Mouse (Mus musculus) embryo, embryonic 9.5 days (tissue): ENCODE results near the gene Ankrd54.

ENCODE experiments used
- DNase-seq: peaks from one replicate; pipeline ENCODE4 v3.0.0-alpha.2; 2017; ENCODE audit errors: extremely low spot score

Gene Ankrd54

GRCm38 (mm10) chr15:79075658-79076365 is 13.1 kb upstream of the Ankrd54 start:
- no peak for DNase-seq

- peak; percentile 90 for DNase-seq
Measured at GRCm38 (mm10) chr15:79074913-79075532, 12.3 kb upstream of the Ankrd54 start, which contains the start of gene Eif3l. Gene Eif3l, plus strand, starts transcription at chr15:79075179.

- DNase-seq = no peak
Measured at GRCm38 (mm10) chr15:79074446-79074845, 11.8 kb upstream of the Ankrd54 start.

DNA sequence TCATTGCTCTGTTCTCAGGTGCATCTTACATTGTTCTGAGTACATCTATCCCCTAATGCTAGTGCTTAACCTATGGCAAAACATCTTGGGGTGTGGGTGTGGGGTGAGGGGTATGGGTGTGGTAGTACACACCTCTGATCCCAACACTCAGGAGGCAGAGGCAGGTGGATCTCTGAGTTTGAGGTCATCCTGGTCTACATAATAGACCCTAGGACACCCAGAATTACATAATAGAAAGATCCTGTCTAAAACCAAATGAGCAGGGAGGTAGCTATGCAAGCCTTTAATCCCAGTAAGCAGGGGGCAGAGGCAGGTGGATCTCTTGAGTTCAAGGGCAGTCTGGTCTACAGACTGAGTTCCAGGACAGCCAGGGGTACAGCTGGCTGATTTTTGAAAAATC is 11.1 kb upstream of the Ankrd54 start:
- no peak for DNase-seq

DNA sequence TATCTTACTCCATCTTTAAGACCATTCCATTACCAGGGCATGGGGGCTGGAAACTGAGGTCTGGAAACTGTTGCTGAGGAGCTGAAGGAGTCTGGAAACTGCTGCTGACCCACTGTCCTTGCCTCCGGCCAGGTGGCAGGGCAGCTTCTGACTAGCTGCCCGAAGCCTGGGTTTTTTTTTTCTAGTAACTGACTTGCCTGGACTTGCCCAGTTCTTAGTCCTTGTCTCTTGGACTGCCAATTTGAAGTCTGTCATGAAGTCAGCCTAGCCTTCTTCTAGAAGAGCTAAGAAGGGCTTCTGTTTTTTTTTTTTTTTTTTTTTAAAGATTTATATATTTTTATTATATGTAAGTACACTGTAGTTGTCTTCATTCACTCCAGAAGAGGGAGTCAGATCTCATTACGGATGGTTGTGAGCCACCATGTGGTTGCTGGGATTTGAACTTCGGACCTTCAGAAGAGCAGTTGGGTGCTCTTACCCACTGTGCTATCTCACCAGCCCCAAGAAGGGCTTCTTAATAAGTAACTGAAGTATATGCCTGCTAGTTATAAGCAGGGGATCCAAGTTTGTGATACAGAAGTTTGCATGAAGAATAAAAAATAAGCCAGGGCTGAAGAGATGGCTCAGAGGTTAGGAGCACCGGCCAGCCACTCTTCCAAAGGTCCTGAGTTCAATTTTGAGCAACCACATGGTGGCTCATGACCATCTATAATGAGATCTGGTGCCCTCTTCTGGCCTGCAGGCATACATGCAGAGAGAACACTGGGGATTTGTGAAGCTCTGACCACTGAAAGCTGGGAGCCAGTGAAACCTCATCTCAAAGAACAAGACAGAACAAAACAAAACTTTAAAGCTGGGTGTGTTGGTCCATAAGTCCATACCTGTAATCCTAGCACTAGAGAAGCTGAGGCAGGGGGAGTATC is 8.7 kb upstream of the Ankrd54 start:
- DNase-seq = peak; percentile 38

GRCm38 (mm10) chr15:79068416-79068815 is 5.7 kb upstream of the Ankrd54 start:
- no peak for DNase-seq

GRCm38 (mm10) chr15:79067631-79068030 is 4.9 kb upstream of the Ankrd54 start:
- DNase-seq = no peak

- DNase-seq = no peak
Measured at GRCm38 (mm10) chr15:79066276-79066675, 3.6 kb upstream of the Ankrd54 start.

GRCm38 (mm10) chr15:79065086-79065770 is 2.5 kb upstream of the Ankrd54 start:
- DNase-seq = no peak

DNA sequence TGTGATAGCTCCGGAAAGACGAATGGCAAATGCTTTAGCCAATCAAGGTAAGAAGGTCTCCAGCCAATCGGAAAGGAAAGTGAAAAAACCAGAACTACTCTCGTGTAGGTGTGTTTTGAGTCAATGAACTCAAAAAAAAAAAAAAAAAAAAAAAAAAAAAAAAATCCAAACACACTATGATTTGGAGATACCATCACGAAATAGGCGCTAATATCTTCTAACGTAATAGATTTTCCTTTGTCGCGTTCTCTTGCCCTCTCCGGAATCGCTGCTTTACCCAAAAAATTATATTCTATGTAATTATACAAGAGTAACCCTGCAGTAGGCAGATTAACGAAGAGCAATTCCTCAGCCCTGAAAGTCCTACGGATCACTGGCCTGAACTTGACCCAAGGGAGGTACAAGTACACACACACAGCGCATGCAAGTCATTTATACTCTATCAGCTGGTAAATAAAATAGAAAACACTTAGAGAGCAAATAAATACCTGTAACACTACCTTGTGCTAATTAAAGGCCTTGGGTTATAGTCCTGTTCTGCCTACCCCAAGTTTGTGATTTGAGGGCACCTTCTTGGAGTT is 557 bp upstream of the Ankrd54 start:
- no peak for DNase-seq

DNA sequence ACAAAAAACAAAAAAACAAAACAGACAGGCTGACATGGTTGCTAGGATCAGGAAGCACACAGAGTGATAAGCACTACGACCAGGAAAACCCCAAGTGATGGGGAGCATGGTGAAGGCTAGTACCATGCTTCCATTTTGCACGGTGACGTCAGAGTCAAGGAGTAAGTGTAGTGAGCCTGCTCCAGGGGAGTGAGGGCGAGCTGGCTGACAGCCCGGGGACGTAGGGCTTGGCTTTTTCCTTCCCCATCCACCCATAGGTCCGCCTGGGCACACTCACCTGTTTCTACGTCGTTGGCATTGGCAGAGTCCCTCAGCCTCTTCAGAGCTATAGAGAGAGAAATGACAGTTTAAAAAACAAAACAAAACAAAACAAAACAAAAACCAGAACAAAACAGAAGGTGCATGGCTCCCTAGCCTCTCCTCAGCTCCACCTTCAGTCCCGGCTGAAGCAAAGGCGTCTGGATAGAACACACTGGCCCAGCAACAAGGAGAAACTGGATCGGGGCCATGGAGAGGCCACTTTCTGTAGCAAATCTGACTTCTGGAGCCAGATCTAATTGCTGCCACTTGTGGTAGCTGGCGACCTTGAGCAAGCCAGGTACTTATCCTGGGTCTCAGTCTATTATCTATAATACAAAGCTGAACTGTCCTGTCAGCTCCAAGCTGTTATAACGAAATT is 1.7 kb downstream of the Ankrd54 start:
- no peak for DNase-seq

GRCm38 (mm10) chr15:79057850-79058249 is 4.8 kb downstream of the Ankrd54 start:
- DNase-seq = no peak

- DNase-seq = no peak
Measured at GRCm38 (mm10) chr15:79056601-79057000, 6.1 kb downstream of the Ankrd54 start.

GRCm38 (mm10) chr15:79052366-79052765 is 10.3 kb downstream of the Ankrd54 start:
- no peak for DNase-seq

DNA sequence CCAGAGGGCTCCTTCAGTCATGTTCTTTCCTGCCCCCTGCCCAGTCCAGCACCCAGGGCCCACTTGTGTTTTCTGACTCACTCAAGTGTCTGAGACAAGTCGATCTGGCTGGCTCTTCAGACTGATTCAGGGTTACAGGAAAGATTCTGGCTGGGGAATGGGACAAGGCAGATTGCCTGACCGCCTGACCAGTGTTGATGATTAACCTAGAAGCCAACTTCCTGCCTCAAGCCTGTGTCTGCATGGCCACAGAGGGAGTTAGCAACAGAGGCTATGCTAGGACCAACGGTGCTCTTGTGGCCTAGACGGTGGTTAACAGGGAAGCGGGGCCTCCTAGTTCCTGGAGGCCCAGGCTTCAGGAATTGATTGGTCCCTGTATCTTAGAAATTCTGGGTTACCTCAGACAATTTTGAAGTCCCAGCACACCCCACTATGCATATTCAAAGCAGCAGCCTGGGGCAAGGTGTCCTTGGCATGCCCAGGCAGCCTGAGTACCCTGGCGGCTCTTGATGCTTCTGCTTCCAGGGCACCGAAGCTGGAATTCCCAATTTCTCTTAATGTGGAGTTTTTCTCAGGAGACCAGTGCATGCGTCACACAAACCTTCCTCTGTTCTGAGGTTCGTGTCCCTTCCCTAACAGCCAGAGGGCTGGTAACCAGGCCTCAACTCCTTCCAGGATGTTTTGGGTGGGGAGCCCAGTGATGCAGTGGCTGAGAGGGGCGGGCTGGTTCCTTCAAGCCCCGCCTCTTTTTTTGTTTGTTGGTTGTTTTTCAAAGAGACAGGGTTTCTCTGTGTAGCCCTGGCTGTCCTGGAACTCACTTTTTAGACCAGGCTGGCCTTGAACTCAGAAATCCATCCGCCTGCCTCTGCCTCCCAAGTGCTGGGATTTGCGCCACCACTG is 11.0 kb downstream of the Ankrd54 start:
- DNase-seq = no peak

GRCm38 (mm10) chr15:79050964-79051363 is 11.7 kb downstream of the Ankrd54 start:
- no peak for DNase-seq

- DNase-seq = no peak
Measured at GRCm38 (mm10) chr15:79050160-79050845, 12.4 kb downstream of the Ankrd54 start.

DNA sequence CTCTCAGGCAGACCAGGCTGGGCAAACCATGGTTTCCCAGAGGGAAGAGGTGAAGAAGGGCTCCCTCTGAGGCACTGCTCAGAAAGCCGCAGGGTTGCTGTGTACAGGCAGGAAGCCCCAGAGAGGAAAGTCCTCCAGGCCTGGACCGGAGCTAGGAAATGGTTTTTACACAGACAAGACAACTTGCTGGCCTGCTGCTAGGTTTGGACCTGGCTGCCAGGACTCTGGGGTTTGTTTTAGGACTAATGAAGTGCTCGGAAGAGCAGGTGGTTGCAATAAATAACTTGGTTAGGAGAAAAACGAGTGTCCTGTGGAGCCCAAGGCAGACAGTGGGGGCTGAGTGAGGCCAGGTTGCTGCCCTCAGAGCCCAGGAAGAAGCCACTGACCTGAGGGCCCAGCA is 14.5 kb downstream of the Ankrd54 start:
- DNase-seq = no peak

- peak; percentile 42 for DNase-seq
Measured at GRCm38 (mm10) chr15:79044837-79045236, 17.9 kb downstream of the Ankrd54 start.
